Mouse (Mus musculus): Measurements from ENCODE around the gene Me1.
A peak's percentile ranks its signal among the peaks of the same experiment; 100 is the strongest.

The Me1 gene

GRCm38 (mm10) chr9:86658347-86658746 is 37.4 kb downstream of the Me1 start:
- no peak for DNase-seq (ENCODE audit: low spot score in 2 of 2)

- DNase-seq (ENCODE audit: low spot score in 2 of 2), result no peak
Measured at GRCm38 (mm10) chr9:86652194-86652593, 43.6 kb downstream of the Me1 start.

- DNase-seq (ENCODE audit: low spot score in 2 of 2), result no peak
Measured at GRCm38 (mm10) chr9:86651254-86651653, 44.5 kb downstream of the Me1 start.

- DNase-seq (ENCODE audit: low spot score in 2 of 2), result no peak
Measured at GRCm38 (mm10) chr9:86650822-86651221, 44.9 kb downstream of the Me1 start.

DNA sequence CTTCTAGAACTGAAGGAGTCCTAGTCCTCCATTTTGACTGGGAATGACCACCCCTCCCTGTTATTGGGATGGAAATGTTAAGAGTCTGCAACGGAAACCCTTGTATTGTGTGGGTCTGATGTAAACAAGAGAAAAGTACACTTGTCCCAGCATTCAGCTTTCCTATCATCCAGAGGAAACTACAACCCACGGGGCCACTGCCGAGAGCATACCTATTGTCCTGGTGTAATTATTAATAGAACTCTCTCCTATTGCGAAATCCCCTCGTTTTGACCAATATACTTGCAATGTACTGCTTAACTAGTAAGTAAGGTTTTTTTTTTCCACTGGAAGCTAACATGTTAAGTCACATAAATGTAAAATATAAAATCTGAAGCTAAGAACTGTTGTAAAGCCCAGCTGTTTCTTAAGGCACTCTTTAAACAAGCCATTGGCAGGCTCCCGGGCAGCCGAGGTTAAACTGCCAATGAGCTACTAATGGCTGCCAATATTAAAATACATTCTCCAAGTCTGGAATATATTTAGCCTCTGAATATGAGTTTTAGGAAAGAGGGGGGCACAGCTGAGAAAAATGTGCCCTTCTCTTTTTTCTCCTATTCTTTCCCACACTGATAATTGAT is 47.7 kb downstream of the Me1 start:
- no peak for DNase-seq (ENCODE audit: low spot score in 2 of 2)

- DNase-seq (ENCODE audit: low spot score in 2 of 2), result no peak
Measured at GRCm38 (mm10) chr9:86646807-86647206, 48.9 kb downstream of the Me1 start.

DNA sequence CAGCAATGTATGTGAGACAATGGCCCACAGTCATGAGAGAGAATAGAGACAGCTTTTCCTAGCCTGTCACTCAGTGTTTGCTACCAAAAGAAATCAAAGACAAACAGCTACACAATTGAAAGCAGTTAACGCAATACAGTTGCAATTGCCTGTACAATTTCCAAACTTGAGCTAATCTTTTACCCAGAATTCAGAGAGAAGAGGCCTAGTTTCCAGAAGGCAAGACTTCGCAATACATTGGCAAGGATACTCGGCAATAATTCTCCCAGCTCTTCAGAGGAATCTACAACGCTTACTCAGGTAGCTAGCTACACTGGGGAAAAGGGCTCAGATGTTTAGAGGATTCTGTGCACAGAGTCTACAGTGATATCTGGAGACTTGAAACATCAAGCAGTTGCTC is 52.3 kb downstream of the Me1 start:
- no peak for DNase-seq (ENCODE audit: low spot score in 2 of 2)

- no peak for DNase-seq (ENCODE audit: low spot score in 2 of 2)
Measured at GRCm38 (mm10) chr9:86638771-86639170, 57.0 kb downstream of the Me1 start.

DNA sequence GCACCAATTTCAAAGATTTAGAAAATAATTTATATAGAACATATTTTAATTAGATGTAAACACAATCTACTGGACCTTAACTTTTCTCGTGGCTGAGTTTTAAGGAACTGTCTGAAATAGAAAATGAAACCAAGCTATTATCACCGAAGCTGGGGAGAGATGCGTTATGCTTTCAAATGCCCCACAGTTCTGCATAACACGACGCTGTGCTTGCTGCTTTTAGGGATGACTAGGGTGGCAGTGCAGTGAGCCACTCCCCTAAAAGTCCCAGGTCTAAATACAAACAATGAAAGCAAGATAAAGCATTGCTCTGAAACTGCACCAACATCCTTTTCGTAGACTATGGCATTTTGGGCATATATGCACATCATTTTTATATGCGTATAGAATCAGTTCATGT is 64.6 kb downstream of the Me1 start:
- peak in 1 of 2 experiments; percentile 10 for DNase-seq (ENCODE audit: low spot score in 2 of 2)

GRCm38 (mm10) chr9:86630352-86630931 is 65.3 kb downstream of the Me1 start:
- DNase-seq (ENCODE audit: low spot score in 2 of 2), result no peak

GRCm38 (mm10) chr9:86629379-86629778 is 66.4 kb downstream of the Me1 start:
- no peak for DNase-seq (ENCODE audit: low spot score in 2 of 2)

GRCm38 (mm10) chr9:86627745-86628496 is 67.8 kb downstream of the Me1 start:
- no peak for DNase-seq (ENCODE audit: low spot score in 2 of 2)

DNA sequence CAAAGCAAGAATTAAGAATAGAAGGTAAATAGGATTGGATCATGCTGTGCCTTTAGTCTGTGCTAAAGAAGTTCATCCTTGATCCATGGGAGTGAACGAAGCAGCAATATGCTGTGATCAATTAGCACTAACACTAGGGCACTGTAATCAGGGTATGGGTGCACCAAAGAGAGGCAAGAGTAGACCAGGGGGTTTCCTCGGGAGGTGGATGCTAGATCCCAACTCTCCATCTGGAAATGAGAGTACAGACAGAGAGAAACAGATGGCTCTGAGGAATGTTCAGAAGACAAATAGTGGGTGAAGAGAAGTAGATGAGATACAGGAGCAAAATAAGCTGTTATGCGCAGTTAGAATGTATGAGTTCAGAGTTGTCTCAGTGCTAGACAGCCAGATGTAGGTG is 68.8 kb downstream of the Me1 start:
- no peak for DNase-seq (ENCODE audit: low spot score in 2 of 2)

- no peak for DNase-seq (ENCODE audit: low spot score in 2 of 2)
Measured at GRCm38 (mm10) chr9:86624781-86625180, 71.0 kb downstream of the Me1 start.

GRCm38 (mm10) chr9:86624039-86624438 is 71.7 kb downstream of the Me1 start:
- DNase-seq (ENCODE audit: low spot score in 2 of 2), result peak in 1 of 2 experiments; percentile 7

- DNase-seq (ENCODE audit: low spot score in 2 of 2), result no peak
Measured at GRCm38 (mm10) chr9:86622062-86622461, 73.7 kb downstream of the Me1 start.

- no peak for DNase-seq (ENCODE audit: low spot score in 2 of 2)
Measured at GRCm38 (mm10) chr9:86619341-86620139, 76.2 kb downstream of the Me1 start.

- peak in 1 of 2 experiments; percentile 7 for DNase-seq (ENCODE audit: low spot score in 2 of 2)
Measured at GRCm38 (mm10) chr9:86617837-86618492, 77.8 kb downstream of the Me1 start.

GRCm38 (mm10) chr9:86615765-86616164 is 80.0 kb downstream of the Me1 start:
- no peak for DNase-seq (ENCODE audit: low spot score in 2 of 2)

DNA sequence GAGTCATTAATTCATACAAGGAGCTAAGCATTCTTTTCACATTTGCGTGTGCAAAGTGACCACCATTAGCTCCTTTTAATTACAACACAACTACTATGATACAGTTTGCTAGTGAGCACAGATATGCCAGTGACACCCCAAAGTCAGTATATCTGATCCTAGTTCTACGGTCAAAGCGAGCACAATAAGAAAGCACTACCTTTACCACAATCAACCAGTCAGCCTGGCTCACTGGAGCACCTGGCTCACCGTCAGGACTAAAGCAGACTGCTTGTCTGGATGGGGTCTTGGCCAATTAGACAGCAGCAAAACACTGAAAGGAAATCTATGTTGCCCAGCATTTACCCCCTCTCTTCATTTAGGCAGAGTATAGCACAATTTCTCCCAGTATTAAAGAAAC is 83.7 kb downstream of the Me1 start:
- no peak for DNase-seq (ENCODE audit: low spot score in 2 of 2)

GRCm38 (mm10) chr9:86605776-86606175 is 90.0 kb downstream of the Me1 start:
- DNase-seq (ENCODE audit: low spot score in 2 of 2), result no peak
